Mouse (Mus musculus) spleen, postnatal 10 days (tissue): ENCODE results near the gene Zfp36l1.

Experiments used
- DNase-seq, 2 experiments: peaks; one replicate each; pipeline ENCODE4 v3.0.0; 2021 to 2022; ENCODE audit warnings: low spot score in 2 of 2

The Zfp36l1 gene

GRCm38 (mm10) chr12:80112852-80113551, at the start of gene Zfp36l1:
Gene Zfp36l1, minus strand, starts transcription at chr12:80113013.
- peak; percentile 88 to 90 for DNase-seq

DNA sequence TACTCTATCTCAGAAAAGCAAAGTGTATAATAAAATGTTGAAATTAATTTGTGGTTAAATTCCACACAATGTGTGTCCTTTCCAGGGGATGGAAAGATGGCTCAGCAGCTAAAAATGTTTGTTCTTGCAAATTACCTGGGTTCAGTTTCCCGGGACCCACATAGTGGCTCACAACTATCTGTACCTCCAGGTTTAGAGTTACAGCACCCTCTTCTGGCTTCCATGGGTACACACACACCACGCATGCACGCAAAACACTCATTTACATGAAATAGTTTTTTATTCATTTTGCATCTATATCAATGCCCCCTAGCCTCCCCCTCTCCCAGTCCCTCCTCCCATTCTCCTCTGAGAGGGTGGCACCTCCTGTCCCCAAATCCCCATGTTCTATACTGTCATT, 49.6 kb upstream of the Zfp36l1 start:
- DNase-seq = no peak

GRCm38 (mm10) chr12:80157675-80158074, 44.9 kb upstream of the Zfp36l1 start:
- DNase-seq = no peak

DNA sequence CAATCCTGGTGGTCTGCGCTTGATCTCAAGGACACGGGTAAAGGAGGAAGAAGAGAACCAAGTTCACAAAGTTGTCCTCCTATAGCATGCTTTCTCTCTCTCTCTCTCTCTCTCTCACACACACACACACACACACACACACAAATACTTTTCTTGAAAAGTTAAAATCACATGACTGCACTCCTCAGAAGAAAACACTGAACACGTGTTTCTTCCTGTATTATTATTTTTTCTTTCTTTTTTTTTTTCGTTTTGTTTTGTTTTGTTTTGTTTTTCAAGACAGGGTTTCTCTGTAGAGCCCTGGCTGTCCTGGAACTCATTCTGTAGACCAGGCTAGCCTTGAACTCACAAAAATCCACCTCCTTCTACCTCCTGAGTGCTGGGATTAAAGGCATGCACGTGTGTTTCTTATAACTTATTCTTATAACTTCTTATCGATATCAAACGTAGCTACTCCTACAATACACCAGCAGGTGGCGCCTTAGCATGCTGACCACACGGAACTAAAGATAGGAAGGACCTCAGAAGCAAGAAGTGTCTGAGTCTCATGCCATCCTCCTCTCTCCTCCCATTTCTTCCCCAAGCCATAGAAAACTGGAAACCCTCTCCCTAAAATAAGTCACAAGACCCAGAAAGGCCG, 41.0 kb upstream of the Zfp36l1 start:
- peak; percentile 34 to 71 for DNase-seq

GRCm38 (mm10) chr12:80153078-80153477, 40.3 kb upstream of the Zfp36l1 start:
- DNase-seq = no peak

- peak in 1 of 2 experiments; percentile 50 for DNase-seq
These were observed 39.0 kb upstream of the Zfp36l1 start for GRCm38 (mm10) chr12:80151821-80152220.

- DNase-seq = peak in 1 of 2 experiments; percentile 63
These were observed 37.8 kb upstream of the Zfp36l1 start for GRCm38 (mm10) chr12:80150624-80151023.

DNA sequence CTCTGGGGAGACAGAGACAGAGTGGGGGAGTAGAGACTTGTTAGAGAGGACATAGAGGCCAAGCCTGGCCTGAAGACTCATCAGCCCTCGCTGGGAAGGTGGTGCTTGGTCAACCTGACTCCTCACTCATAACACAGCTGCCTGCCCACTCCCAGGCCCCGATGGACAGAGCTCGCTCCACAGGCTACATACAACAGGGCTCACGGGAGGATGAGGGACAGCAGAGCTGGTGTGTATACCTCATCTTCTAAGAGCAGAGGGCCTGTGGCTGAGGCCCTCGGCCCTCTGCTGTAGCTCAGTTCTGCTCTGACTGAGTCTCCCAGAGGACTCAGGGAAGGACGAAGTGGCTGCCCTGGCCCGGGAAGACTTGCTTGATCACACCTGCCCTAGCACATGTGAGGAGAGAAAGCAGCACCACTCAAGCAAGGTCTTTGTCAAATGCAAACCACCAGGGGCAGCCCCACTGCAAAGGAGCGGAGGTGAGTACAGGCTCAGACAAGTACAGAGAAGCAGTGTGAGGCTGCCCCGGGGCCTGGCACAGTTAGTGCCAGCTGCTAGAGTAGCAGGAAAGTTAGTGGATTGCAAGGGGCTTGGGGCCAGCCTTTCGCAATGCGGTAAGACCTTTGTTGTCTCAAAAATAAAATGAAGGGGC, 34.9 kb upstream of the Zfp36l1 start:
- no peak for DNase-seq

- DNase-seq = peak; percentile 44 to 79
These were observed 33.7 kb upstream of the Zfp36l1 start for GRCm38 (mm10) chr12:80146227-80147223.

DNA sequence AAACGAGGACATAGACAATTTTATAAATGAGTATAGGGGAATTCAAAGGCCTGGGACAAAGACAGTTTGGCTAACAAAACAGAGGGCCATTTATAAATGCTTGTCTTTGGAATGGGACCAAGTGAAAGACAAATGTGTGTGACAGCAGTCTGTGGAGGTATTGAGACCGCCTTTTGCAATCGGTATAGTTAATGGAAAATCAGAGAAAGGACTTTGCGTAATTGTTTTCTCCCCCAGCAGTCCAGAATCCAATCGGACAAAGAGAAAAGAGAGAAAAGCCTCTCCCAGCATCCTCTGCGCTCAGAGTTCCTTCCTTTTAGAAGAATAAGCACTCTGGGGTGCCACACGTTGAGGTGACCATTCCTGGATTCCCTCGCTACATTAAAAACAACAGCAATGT, 32.6 kb upstream of the Zfp36l1 start:
- DNase-seq = no peak

DNA sequence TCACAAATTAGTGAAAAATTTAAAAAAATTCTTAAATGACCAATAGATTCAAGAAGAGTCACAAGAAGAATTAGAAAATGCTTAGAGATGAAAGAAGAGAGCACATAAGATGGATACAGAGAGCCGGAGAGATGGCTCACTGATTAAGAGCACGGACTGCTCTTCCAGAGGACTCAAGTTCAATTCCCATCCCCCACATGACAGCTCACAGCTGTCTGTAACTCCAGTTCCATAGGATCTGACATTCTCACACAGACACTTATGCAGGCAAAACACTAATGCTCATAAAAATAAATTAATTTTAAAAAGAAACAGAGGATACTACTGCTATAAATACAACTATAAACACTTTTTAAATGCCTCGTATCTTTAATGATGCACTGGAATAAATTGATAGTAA, 32.0 kb upstream of the Zfp36l1 start:
- DNase-seq = no peak

DNA sequence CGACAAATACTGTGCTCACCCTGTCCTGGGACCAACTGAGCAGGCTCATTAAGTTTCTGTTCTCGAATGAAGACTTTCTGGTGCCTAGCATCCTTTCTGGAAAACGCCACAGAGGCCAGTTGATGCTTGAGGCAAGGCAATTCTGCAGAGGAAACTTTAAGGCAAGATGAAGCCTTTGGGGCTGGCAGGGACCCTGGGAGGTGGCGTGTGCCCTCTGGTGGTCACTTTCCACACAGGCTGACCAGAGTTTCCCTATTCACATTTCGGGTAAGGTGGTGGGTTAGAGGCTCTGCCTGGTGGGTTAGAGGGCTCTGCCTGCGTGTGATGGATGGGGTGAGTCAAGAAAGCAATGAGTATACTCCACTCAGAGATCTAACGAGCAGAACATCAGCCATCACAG, 28.7 kb upstream of the Zfp36l1 start:
- DNase-seq = peak in 1 of 2 experiments; percentile 77

DNA sequence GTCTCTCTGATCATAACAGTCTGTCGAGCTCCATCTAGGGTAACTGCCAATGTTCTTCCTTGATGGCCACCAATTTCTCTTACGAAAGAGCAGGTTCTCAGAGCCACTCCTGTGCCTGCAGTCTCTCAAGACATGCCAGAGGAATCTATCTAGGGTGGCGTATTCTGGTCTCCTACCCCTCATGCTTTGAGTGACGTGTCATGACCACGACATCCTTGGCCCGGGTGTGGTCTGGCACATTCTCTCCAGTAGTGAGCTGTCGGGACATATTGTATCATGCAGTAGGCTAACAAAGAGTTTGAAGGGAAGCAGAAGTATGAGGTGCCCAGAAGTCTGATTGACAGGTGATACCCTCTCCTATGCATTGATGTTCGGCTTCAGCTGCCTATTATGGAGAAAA, 28.2 kb upstream of the Zfp36l1 start:
- DNase-seq = no peak

DNA sequence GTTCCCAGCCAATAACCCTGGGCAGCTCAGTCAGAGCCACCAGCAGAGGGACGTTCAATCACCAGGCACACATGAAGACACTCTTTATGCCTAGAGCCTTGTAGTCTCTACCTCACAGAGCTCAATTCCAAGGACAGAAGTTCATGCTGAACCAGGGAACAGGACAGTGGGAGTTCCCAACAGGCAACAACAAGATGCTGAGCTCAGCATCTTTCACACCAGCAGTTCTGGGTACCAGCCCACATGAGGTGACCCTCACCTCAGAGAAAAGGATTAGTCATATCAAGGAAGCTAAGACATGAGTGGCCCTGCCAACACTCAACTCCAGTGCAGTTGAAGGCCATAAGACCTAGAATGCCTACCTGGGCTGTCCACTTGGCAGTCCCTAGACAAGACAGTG, 24.9 kb upstream of the Zfp36l1 start:
- DNase-seq = no peak

DNA sequence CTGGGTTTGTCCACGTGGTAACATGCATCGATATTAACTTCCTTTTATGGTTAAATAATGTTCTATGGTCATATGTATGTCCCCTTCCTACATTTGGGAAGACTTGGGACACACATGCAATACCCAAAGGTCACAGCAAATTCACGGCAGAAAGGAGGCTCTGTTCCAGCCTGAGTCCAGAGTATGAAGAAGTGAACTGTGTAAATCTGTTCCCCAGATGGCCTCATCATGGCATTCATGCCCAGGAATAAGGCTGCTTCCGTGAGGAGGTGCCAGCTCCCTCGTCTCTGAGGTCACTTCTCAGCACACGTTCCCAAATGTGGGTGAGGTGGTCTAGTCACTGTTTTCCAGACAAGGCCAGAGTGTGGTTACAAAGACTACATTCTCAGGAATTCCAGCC, 24.4 kb upstream of the Zfp36l1 start:
- DNase-seq = no peak

GRCm38 (mm10) chr12:80136264-80136930, 23.6 kb upstream of the Zfp36l1 start:
- no peak for DNase-seq

DNA sequence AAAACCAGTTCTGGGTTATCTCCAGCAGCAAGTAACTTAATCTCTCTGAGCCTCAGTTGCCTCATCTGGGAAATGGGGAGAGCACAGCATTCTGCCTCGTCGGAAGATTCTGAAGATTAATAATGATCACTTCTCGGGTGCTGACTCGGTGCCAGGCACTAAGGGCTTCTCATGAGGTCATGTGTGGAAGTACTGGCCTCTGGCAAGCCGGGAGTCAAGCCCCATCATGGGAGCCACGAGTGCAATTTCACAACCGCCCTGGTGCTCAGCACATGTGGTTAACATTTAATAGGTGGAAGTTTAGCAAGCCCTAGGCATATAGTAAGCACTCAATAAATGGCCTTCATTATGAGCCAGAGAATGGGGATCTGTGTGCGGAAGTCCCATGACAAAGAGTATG, 22.4 kb upstream of the Zfp36l1 start:
- no peak for DNase-seq

DNA sequence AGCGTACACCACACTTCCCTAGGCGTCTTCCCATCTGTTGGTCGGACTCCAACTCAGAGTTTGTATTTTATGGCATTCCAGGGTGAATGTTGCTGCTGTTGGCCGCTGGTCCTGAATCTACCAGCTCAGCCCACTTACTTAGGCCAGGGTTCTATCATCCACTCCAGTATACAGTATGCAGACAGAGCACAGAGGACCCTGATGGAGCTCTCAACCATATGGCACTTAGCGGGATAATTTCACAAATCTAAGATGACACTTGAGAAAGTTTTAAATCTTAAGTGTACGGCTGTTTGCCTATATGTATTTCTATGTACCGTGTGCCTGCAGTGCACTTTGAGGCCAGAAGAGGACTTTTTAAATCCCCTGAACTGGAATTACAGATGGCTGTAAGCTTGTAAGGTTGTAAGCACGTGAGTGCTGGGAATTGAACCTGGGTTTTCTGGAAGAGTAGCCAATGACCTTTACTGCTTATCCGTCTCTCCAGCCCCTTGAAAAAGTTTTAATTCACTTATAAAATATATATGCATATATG, 20.3 kb upstream of the Zfp36l1 start:
- DNase-seq = no peak

- peak; percentile 87 to 88 for DNase-seq
These were observed 19.6 kb upstream of the Zfp36l1 start for GRCm38 (mm10) chr12:80132250-80133003.
